Mouse (Mus musculus) C2C12 (cell line): ENCODE measurements around the gene Atp5d.

Experiments
- CEBPB ChIP-seq: IDR thresholded peaks from one replicate; pipeline ENCODE4 v1.6.1; 2011; ENCODE audit warnings: low read depth, mild to moderate bottlenecking, control low read depth, moderate library complexity
- CTCF ChIP-seq: IDR thresholded peaks from one replicate; pipeline ENCODE4 v1.5.1; 2011; ENCODE audit not compliant: control insufficient read depth, insufficient read depth, insufficient read length
- MAX ChIP-seq: IDR thresholded peaks from one replicate; pipeline ENCODE4 v1.6.1; 2011; ENCODE audit warnings: mild to moderate bottlenecking, control low read depth
- USF1 ChIP-seq: IDR thresholded peaks from one replicate; pipeline ENCODE4 v1.6.1; 2011; ENCODE audit warnings: low read depth, mild to moderate bottlenecking, control low read depth, moderate library complexity

- TF ChIP-seq CTCF (no peak), MAX (peak; percentile 30), USF1 (no peak), CEBPB (no peak)
Observed at GRCm38 (mm10) chr10:80162716-80163299, 24.4 kb downstream of the Atp5d start.
